Mouse (Mus musculus) kidney, postnatal 0 days (tissue): ENCODE data around the gene Pan2. TPM values are rescaled to one million over a fixed set of nuclear protein-coding genes. Genes with fewer than 3 reads are reported as not detected.
"Not testable (repeated sequence)": the region's sequence is repeated elsewhere in the genome, so short reads cannot be mapped to it uniquely, and the experiment has no call there.

ENCODE experiments used
- ATAC-seq: fragments of 200-750 bp; cut with Nextera tagmentation; replicated peaks from 2 replicates; pipeline ENCODE4 v1.8.0; 2017; ENCODE audit warnings: low read depth, moderate number of reproducible peaks, moderate TSS enrichment, moderate library complexity; ENCODE audit not compliant: low FRiP score
- DNase-seq: peaks from one replicate; pipeline ENCODE4 v3.0.0-alpha.2; 2016; ENCODE audit warnings: low spot score
- H3K27ac ChIP-seq: fragments of 300-500 bp; sonication (generic); 2 replicates; pipeline ENCODE4 v1.5.1; 2014; ENCODE audit warnings: mild to moderate bottlenecking
- H3K27me3 ChIP-seq: fragments of 300-500 bp; sonication (generic); 2 replicates; pipeline ENCODE4 v1.6.1; 2014; ENCODE audit warnings: low read length, mixed read lengths; ENCODE audit not compliant: insufficient read depth
- H3K36me3 ChIP-seq: fragments of 300-500 bp; sonication (generic); 2 replicates; pipeline ENCODE4 v1.6.1; 2014; ENCODE audit warnings: low read length, mixed read lengths; ENCODE audit not compliant: insufficient read depth
- H3K4me1 ChIP-seq: fragments of 300-500 bp; sonication (generic); replicated peaks from 2 replicates; pipeline ENCODE4 v1.6.1; 2014; ENCODE audit warnings: antibody characterized with exemption, low read length, mixed read lengths; ENCODE audit not compliant: insufficient read depth
- H3K4me2 ChIP-seq: fragments of 300-500 bp; sonication (generic); 2 replicates; pipeline ENCODE4 v1.6.1; 2014; ENCODE audit warnings: mild to moderate bottlenecking, low read length, moderate library complexity, mixed read lengths
- H3K4me3 ChIP-seq: fragments of 300-500 bp; sonication (generic); replicated peaks from 2 replicates; pipeline ENCODE4 v1.5.1; 2014; ENCODE audit warnings: low read depth, low read length
- H3K9ac ChIP-seq: fragments of 300-500 bp; sonication (generic); 2 replicates; pipeline ENCODE4 v1.6.1; 2014; ENCODE audit warnings: low read depth, low read length
- H3K9me3 ChIP-seq: fragments of 300-500 bp; sonication (generic); replicated peaks from 2 replicates; pipeline ENCODE4 v1.6.1; 2016; ENCODE audit warnings: low read length, inconsistent platforms, mixed read lengths
- CTCF ChIP-seq: IDR thresholded peaks from 2 replicates; pipeline ENCODE4 v1.5.1; 2016; ENCODE audit warnings: antibody characterized with exemption, low read depth, mild to moderate bottlenecking, moderate library complexity
- WGBS: fragments of 180-500 bp; shearing (Covaris S2); extraction: QIAGEN DNeasy Blood & Tissue Kit; methylation state at CpG from one replicate; pipeline ENCODE4 v1.1.7; 2014; 5-methylcytosine and 5-hydroxymethylcytosine counted together
- polyA plus RNA-seq: library from polyadenylated mRNA; unstranded; fragments of >200 nt; fragmentation: Nextera tagmentation; extraction: Ambion mirVana; gene quantifications from 2 replicates; pipeline ENCODE4 v1.2.1, GENCODE M21; 2015

Pan2 gene
- polyA plus RNA-seq, 1 experiment from 2014 or later, result 26.5 TPM

DNA sequence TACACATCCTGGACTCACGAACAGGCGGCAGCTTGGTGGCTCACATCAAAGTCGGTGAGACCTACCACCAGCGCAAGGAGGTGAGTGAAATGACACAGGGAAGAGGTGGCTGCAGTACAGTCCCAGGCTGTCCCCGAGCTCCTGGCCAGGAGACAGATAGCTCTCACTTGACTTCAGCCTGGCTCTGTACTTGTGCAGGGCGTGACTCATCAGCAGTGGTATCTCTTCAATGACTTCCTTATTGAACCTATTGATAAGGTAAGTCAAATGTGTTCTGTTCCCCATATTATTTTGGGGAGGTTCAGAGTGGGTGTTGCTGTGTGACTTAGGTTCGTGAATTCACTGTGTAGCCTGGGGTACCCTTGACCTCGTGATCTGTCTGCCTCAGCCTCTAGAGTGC lies 12.4 kb downstream of the Pan2 start:
- H3K4me2 ChIP-seq, result no peak overlapping the region
- TF ChIP-seq CTCF, result no peak
- H3K9ac ChIP-seq, result no peak overlapping the region
- no peaks in the 10 kb centered on the region for H3K4me1 ChIP-seq
- ATAC-seq (no peak), DNase-seq (no peak)
- no peak overlapping the region for H3K4me3 ChIP-seq
- no peaks in the 10 kb centered on the region for H3K27me3 ChIP-seq
- 92% methylated on average over 8 of the region's 8 CpGs for WGBS
- no peaks in the 10 kb centered on the region for H3K9me3 ChIP-seq
- no peak overlapping the region for H3K27ac ChIP-seq
- peaks cover 64% of the 10 kb centered on the region for H3K36me3 ChIP-seq

GRCm38 (mm10) chr10:128321641-128322040 lies 18.5 kb downstream of the Pan2 start:
- TF ChIP-seq CTCF, result no peak
- Histone ChIP-seq H3K4me3 (peak overlapping the region; percentile 76), H3K27me3 (no peaks in the 10 kb centered on the region), H3K27ac (peak overlapping the region; percentile 31; the same call in 1 of the 2 replicates), H3K36me3 (peaks cover 34% of the 10 kb centered on the region), H3K4me2 (peak overlapping the region; percentile 91), H3K9ac (peak overlapping the region; percentile 96; the same call in 1 of the 2 replicates), H3K4me1 (peaks cover 10% of the 10 kb centered on the region), H3K9me3 (no peaks in the 10 kb centered on the region)
- DNase-seq (no peak), ATAC-seq (no peak)
- 60% methylated on average over 12 of the region's 12 CpGs for WGBS

- Histone ChIP-seq H3K27me3 (no peaks in the 10 kb centered on the region), H3K9ac (peak within 1 kb of the TSS; percentile 96), H3K27ac (peak within 1 kb of the TSS; percentile 96), H3K4me1 (peaks cover 10% of the 10 kb centered on the region), H3K4me3 (peak within 1 kb of the TSS; percentile 76), H3K9me3 (no peaks in the 10 kb centered on the region), H3K4me2 (peak within 1 kb of the TSS; percentile 91), H3K36me3 (peaks cover 38% of the 10 kb centered on the region)
- peak; percentile 97 for DNase-seq
- TF ChIP-seq CTCF, result no peak
- WGBS, result under 1% methylated on average over 40 of the region's 40 CpGs
- peak; percentile 92 for ATAC-seq
These were observed 19.3 kb downstream of the Pan2 start, which contains the start of gene Cnpy2 for GRCm38 (mm10) chr10:128322141-128323108. Gene Cnpy2, plus strand, starts transcription at chr10:128322459.

- no peak for ATAC-seq
- peak overlapping the region; percentile 76 for H3K4me3 ChIP-seq
- H3K4me1 ChIP-seq, result peaks cover 10% of the 10 kb centered on the region
- DNase-seq, result peak; percentile 8
- peak overlapping the region; percentile 96 for H3K9ac ChIP-seq
- peak overlapping the region; percentile 91 for H3K4me2 ChIP-seq
- peak overlapping the region; percentile 96 for H3K27ac ChIP-seq
- peaks cover 31% of the 10 kb centered on the region for H3K36me3 ChIP-seq
- H3K27me3 ChIP-seq, result no peaks in the 10 kb centered on the region
- no peaks in the 10 kb centered on the region for H3K9me3 ChIP-seq
- TF ChIP-seq CTCF, result no peak
- 49% methylated on average over 8 of the region's 8 CpGs for WGBS
These were observed 20.4 kb downstream of the Pan2 start for GRCm38 (mm10) chr10:128323516-128323915.

- Histone ChIP-seq H3K4me2 (no peak overlapping the region), H3K27me3 (no peaks in the 10 kb centered on the region), H3K4me1 (peaks cover 10% of the 10 kb centered on the region), H3K27ac (no peak overlapping the region), H3K9ac (no peak overlapping the region), H3K4me3 (no peak overlapping the region), H3K36me3 (peaks cover 19% of the 10 kb centered on the region), H3K9me3 (no peaks in the 10 kb centered on the region)
- 90% methylated on average over 8 of the region's 8 CpGs for WGBS
- DNase-seq, result no peak
- no peak for ATAC-seq
- TF ChIP-seq CTCF, result no peak
These were observed 23.7 kb downstream of the Pan2 start for GRCm38 (mm10) chr10:128326825-128327224.

DNA sequence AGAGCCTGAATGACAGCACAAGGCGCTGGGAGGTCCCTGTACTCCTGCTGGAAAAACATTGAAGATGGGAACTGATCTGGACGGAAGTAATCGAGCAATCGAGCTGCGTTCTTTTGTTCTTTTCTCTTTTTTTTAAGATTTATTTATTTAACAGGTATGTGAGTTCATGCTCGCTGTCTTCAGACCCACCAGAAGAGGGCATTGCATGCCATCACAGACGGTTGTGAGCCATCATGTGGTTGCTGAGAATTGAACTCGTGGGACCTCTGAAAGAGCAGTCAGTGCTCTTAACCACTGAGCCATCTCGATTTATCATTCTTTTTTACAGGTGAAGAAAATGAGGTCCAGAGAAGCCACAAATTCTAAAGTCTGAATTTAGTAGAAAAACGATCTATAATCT lies 24.5 kb downstream of the Pan2 start:
- ATAC-seq (no peak), DNase-seq (no peak)
- no peaks in the 10 kb centered on the region for H3K9me3 ChIP-seq
- peak; percentile 50 for TF ChIP-seq CTCF
- H3K27me3 ChIP-seq, result no peaks in the 10 kb centered on the region
- peaks cover 19% of the 10 kb centered on the region for H3K36me3 ChIP-seq
- H3K4me1 ChIP-seq, result peaks cover 10% of the 10 kb centered on the region
- no peak overlapping the region for H3K9ac ChIP-seq
- 87% methylated on average over 10 of the region's 10 CpGs for WGBS
- no peak overlapping the region for H3K4me2 ChIP-seq
- no peak overlapping the region for H3K27ac ChIP-seq
- H3K4me3 ChIP-seq, result no peak overlapping the region

- H3K27me3 ChIP-seq, H3K27ac ChIP-seq, H3K36me3 ChIP-seq, H3K4me3 ChIP-seq, H3K4me2 ChIP-seq, H3K9ac ChIP-seq, H3K4me1 ChIP-seq, H3K9me3 ChIP-seq, DNase-seq, ATAC-seq: not testable (repeated sequence)
- WGBS, result 78% methylated on average over 6 of the region's 6 CpGs
These were observed 29.5 kb downstream of the Pan2 start for GRCm38 (mm10) chr10:128332358-128333249.
